Comparison of ENCODE assay signal across 8 mouse cellular contexts in the genomic region with DNA sequence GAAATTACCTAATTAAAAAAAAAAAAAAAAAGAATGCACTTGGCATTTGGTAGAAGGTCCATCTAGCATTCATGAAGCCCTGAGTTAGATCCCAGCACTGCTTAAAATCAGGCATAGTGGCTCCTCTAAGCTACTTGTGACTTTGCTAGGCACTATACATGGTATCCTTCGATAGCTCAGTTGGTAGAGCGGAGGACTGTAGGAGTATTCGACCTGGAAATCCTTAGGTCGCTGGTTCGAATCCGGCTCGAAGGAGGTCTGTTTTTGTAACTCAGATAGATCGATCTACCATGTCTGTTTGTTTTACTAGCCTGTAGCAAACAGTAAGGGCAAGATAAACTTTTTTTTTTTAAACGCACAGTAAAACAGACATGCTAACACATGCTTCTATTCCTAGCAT. TPM values are rescaled to one million over a fixed set of nuclear protein-coding genes. Genes with fewer than 3 reads are reported as not detected.
DNase-seq lines count a peak whose midpoint lies in the region; ATAC-seq and TF ChIP-seq lines count a peak whose summit lies in the region.

No protein-coding gene starts in this region.

- peaks cover 7% of the 10 kb centered on the region; the same call in 1 of the 2 replicates for H3K27me3 ChIP-seq in G1E (ENCODE audit: insufficient read depth, low read length)
- H3K27me3 ChIP-seq in hindbrain, embryonic 11.5 days (ENCODE audit: control insufficient read depth, insufficient read depth, low read length): peaks cover 3% of the 10 kb centered on the region

- no peak for TF ChIP-seq CTCF in G1E (IDR thresholded peaks at IDR 0.05; ENCODE audit: low read depth, low read length)
- no peak for TF ChIP-seq CTCF in layer of hippocampus, adult 2 months (conservative IDR thresholded peaks at IDR 0.05)
- no peak for TF ChIP-seq CTCF in lung, adult 2 months (IDR thresholded peaks at IDR 0.05; ENCODE audit: insufficient read depth, low read length)

- no peak overlapping the region for H3K9ac ChIP-seq in hindbrain, embryonic 11.5 days (ENCODE audit: low read depth, low read length)

- H3K4me3 ChIP-seq in G1E (ENCODE audit: low read depth, low read length): no peak overlapping the region
- H3K4me3 ChIP-seq in hindbrain, embryonic 11.5 days (ENCODE audit: low read depth, low read length): no peak overlapping the region
- H3K4me3 ChIP-seq in layer of hippocampus, adult 2 months: no peak overlapping the region
- H3K4me3 ChIP-seq in lung, adult 2 months (replicated peaks; ENCODE audit: extremely low read depth, low read depth, low read length): no peak overlapping the region

- ATAC-seq in G1E (ENCODE audit: extremely low read depth, insufficient number of reproducible peaks, low FRiP score, poor library complexity, severe bottlenecking): 0 out of 2 replicates have a peak, but pooled peaks have one; percentile 6
- peak; percentile 64 for ATAC-seq in hindbrain, embryonic 11.5 days (ENCODE audit: low FRiP score)
- ATAC-seq in activated CD4-positive, CD25-positive, alpha-beta regulatory T cell, adult 4 months: no peak

- H3K9me3 ChIP-seq in G1E (replicated peaks): no peaks in the 10 kb centered on the region
- H3K9me3 ChIP-seq in hindbrain, embryonic 11.5 days (ENCODE audit: control insufficient read depth, low read length): no peaks in the 10 kb centered on the region

- H3K27ac ChIP-seq in hindbrain, embryonic 11.5 days (ENCODE audit: low read depth, low read length): no peak overlapping the region
- H3K27ac ChIP-seq in layer of hippocampus, adult 2 months: no peak overlapping the region

- H3K36me3 ChIP-seq in G1E (replicated peaks): no peaks in the 10 kb centered on the region
- no peaks in the 10 kb centered on the region for H3K36me3 ChIP-seq in hindbrain, embryonic 11.5 days (ENCODE audit: control insufficient read depth, insufficient read depth, low read length)

- WGBS in hindbrain, embryonic 11.5 days: 2% methylated on average over 9 of the region's 9 CpGs
- WGBS in lung, adult 2 months: 9% methylated on average over 9 of the region's 9 CpGs

- H3K4me2 ChIP-seq in hindbrain, embryonic 11.5 days (replicated peaks; ENCODE audit: low read depth, low read length): no peak overlapping the region

- DNase-seq in G1E (ENCODE audit: low spot score): no peak
- peak; percentile 57 for DNase-seq in adrenal gland, postnatal 25 days
- peak; percentile 75 for DNase-seq in fibroblast of lung, adult 2 months (ENCODE audit: low read depth)
- DNase-seq in hindbrain, embryonic 11.5 days (ENCODE audit: low spot score): peak; percentile 90
- peak; percentile 58 for DNase-seq in layer of hippocampus, adult 2 months (ENCODE audit: low spot score in 2 of 2)
- peak; percentile 31 for DNase-seq in lung, adult 2 months
- DNase-seq in right cerebral cortex, postnatal 10 days (ENCODE audit: low spot score in 2 of 2): peak; percentile 70 to 81

- no peak for TF ChIP-seq POLR2A in lung, adult 2 months (IDR thresholded peaks at IDR 0.05; ENCODE audit: borderline replicate concordance, extremely low read depth, low read depth, low read length)

- peaks cover 36% of the 10 kb centered on the region for H3K4me1 ChIP-seq in G1E (ENCODE audit: insufficient read depth, low read depth, low read length)
- H3K4me1 ChIP-seq in hindbrain, embryonic 11.5 days (replicated peaks; ENCODE audit: control insufficient read depth, insufficient read depth, low read length): peaks cover 5% of the 10 kb centered on the region; the same call in 1 of the 2 replicates
- H3K4me1 ChIP-seq in lung, adult 2 months (ENCODE audit: control insufficient read depth, insufficient read depth, low read length): peaks cover 3% of the 10 kb centered on the region; the same call in 1 of the 2 replicates

RNA-seq across cellular contexts. Expression of a gene that starts 1.2 kb away (rescaled TPM):
- total RNA-seq in G1E (2014; fragmentation: Nextera tagmentation): 18.3 and 31.6 TPM in 2 replicates
- 0.82 and 1.5 TPM in 2 replicates for total RNA-seq in G1E (2017)
- polyA plus RNA-seq in G1E (2012): 0.75 and 0.80 TPM in 2 replicates
- total RNA-seq in adrenal gland, postnatal 25 days (2021): not detected in 2 replicates
- polyA plus RNA-seq in hindbrain, embryonic 11.5 days (2014; fragmentation: Nextera tagmentation; extraction: Ambion mirVana): not detected in 2 replicates
- total RNA-seq in layer of hippocampus, adult 2 months (2021): not detected
- polyA plus RNA-seq in lung, adult 2 months (2012; rRNA removed): not detected in 2 replicates
- polyA plus RNA-seq in activated CD4-positive, CD25-positive, alpha-beta regulatory T cell, adult 4 months (2017; shearing (Covaris generic)): not detected

RNA-seq across cellular contexts. Expression of a gene that starts 21.7 kb away (rescaled TPM):
- total RNA-seq in G1E (2014; fragmentation: Nextera tagmentation): not detected in 2 replicates
- total RNA-seq in G1E (2017): 0.06 and 0.22 TPM in 2 replicates
- not detected in 2 replicates for polyA plus RNA-seq in G1E (2012)
- not detected in 2 replicates for total RNA-seq in adrenal gland, postnatal 25 days (2021)
- polyA plus RNA-seq in hindbrain, embryonic 11.5 days (2014; fragmentation: Nextera tagmentation; extraction: Ambion mirVana): 0.15 and 0.18 TPM in 2 replicates
- under 1 TPM; 0.49 to 0.52 TPM for total RNA-seq in layer of hippocampus, adult 2 months (2021)
- polyA plus RNA-seq in lung, adult 2 months (2012; rRNA removed): not detected in 2 replicates
- polyA plus RNA-seq in activated CD4-positive, CD25-positive, alpha-beta regulatory T cell, adult 4 months (2017; shearing (Covaris generic)): not detected

RNA-seq across cellular contexts. Expression of a gene that starts 43.2 kb away (rescaled TPM):
- 3.7 and 4.0 TPM in 2 replicates for total RNA-seq in G1E (2014; fragmentation: Nextera tagmentation)
- 9.5 and 11.4 TPM in 2 replicates for total RNA-seq in G1E (2017)
- 6.5 and 6.9 TPM in 2 replicates for polyA plus RNA-seq in G1E (2012)
- total RNA-seq in adrenal gland, postnatal 25 days (2021): 6.4 and 6.9 TPM in 2 replicates
- polyA plus RNA-seq in hindbrain, embryonic 11.5 days (2014; fragmentation: Nextera tagmentation; extraction: Ambion mirVana): 12.1 and 13.4 TPM in 2 replicates
- 1 to 10 TPM; 7.8 to 9.7 TPM for total RNA-seq in layer of hippocampus, adult 2 months (2021)
- 2.7 and 3.3 TPM in 2 replicates for polyA plus RNA-seq in lung, adult 2 months (2012; rRNA removed)
- polyA plus RNA-seq in activated CD4-positive, CD25-positive, alpha-beta regulatory T cell, adult 4 months (2017; shearing (Covaris generic)): 10 to 100 TPM; 10.4 to 11.1 TPM
